Comparison of ENCODE assay signal across 8 mouse cellular contexts in genomic region chr2:130950548-130950947, GRCm38 (mm10). TPM values are rescaled to one million over a fixed set of nuclear protein-coding genes. Genes with fewer than 3 reads are reported as not detected.
DNase-seq lines count a peak whose midpoint lies in the region; ATAC-seq and TF ChIP-seq lines count a peak whose summit lies in the region.

No protein-coding gene starts in this region.

- no peaks in the 10 kb centered on the region for H3K27me3 ChIP-seq in lung, embryonic 14.5 days (ENCODE audit: insufficient read depth, low read length)

- H3K36me3 ChIP-seq in lung, embryonic 14.5 days (ENCODE audit: insufficient read depth): peaks cover 6% of the 10 kb centered on the region; the same call in 1 of the 2 replicates

- TF ChIP-seq CTCF in lung, embryonic 14.5 days (IDR thresholded peaks at IDR 0.05; ENCODE audit: low read depth): peak; percentile 93

- H3K4me2 ChIP-seq in lung, embryonic 14.5 days: no peak overlapping the region

- H3K4me1 ChIP-seq in lung, embryonic 14.5 days (ENCODE audit: insufficient read depth): no peaks in the 10 kb centered on the region

- intact Hi-C loops in gastrocnemius, postnatal 36 days (cut with DNase I): loop anchor here (2.0 kb wide), 1 partner anchor 132 kb away; no protein-coding TSS in a partner anchor

- WGBS in lung, embryonic 14.5 days: 6% methylated on average over 1 of the region's 1 CpGs

- peak; percentile 71 for DNase-seq in CD4-positive helper T cell, adult 2 months (ENCODE audit: low read depth, low spot score)
- peak; percentile 81 for DNase-seq in adrenal gland, adult 2 months
- peak; percentile 87 for DNase-seq in embryo, embryonic 10.5 days (ENCODE audit: low spot score)
- peak; percentile 76 to 81 for DNase-seq in gastrocnemius, postnatal 36 days
- DNase-seq in kidney, postnatal 4 days: peak; percentile 95
- DNase-seq in lung, embryonic 14.5 days: peak; percentile 94
- DNase-seq in ovary, postnatal 36 days (ENCODE audit: low spot score): peak; percentile 80
- DNase-seq in thymus, postnatal 14 days: peak; percentile 83

- ATAC-seq in lung, embryonic 14.5 days (ENCODE audit: insufficient read depth): no peak

- H3K4me3 ChIP-seq in lung, embryonic 14.5 days (ENCODE audit: low read depth, low read length): no peak overlapping the region

- no peak overlapping the region for H3K27ac ChIP-seq in lung, embryonic 14.5 days (ENCODE audit: low read depth)

- no peaks in the 10 kb centered on the region for H3K9me3 ChIP-seq in lung, embryonic 14.5 days (ENCODE audit: low read depth, low read length)

- no peak overlapping the region for H3K9ac ChIP-seq in lung, embryonic 14.5 days

RNA-seq across cellular contexts. Expression of gene Atrn, which starts 44.3 kb away (rescaled TPM):
- 10 to 100 TPM; 27.3 to 31.5 TPM for total RNA-seq in adrenal gland, adult 2 months (2021)
- polyA plus RNA-seq in adrenal gland, adult 2 months (2012; rRNA removed): 9.8 and 10.3 TPM in 2 replicates
- 10 to 100 TPM; 13.3 TPM for total RNA-seq in gastrocnemius, postnatal 36 days (2021)
- polyA plus RNA-seq in lung, embryonic 14.5 days (2014; fragmentation: Nextera tagmentation; extraction: Ambion mirVana): 9.1 and 10.2 TPM in 2 replicates

RNA-seq across cellular contexts. Expression of gene 4930402H24Rik, which starts 44.3 kb away (rescaled TPM):
- total RNA-seq in adrenal gland, adult 2 months (2021): 10 to 100 TPM; 36.9 to 43.5 TPM
- 31.1 and 40.0 TPM in 2 replicates for polyA plus RNA-seq in adrenal gland, adult 2 months (2012; rRNA removed)
- total RNA-seq in gastrocnemius, postnatal 36 days (2021): 1 to 10 TPM; 3.9 to 5.7 TPM
- polyA plus RNA-seq in lung, embryonic 14.5 days (2014; fragmentation: Nextera tagmentation; extraction: Ambion mirVana): 27.0 and 28.2 TPM in 2 replicates

Comparison
In these comparisons a context has a peak if more than half of its experiments do, and no peak if none do; other contexts are left out.
1. RNA of gene 4930402H24Rik, which starts 44.3 kb away (total RNA-seq): 36.9 to 43.5 TPM in adrenal gland, adult 2 months; 3.9 to 5.7 TPM in gastrocnemius, postnatal 36 days; every median in the first group is over 4 times any median in the second.
2. Peak in every context shown above with its lines, with median percentiles within 50 percentile points of each other: DNase-seq.